12 mouse cellular contexts compared by ENCODE assay signal in genomic region chr9:111383756-111384155, GRCm38 (mm10). TPM values are rescaled to one million over a fixed set of nuclear protein-coding genes. Genes with fewer than 3 reads are reported as not detected.
DNase-seq lines count a peak whose midpoint lies in the region; ATAC-seq lines count a peak whose summit lies in the region.
"Had no signal": no experiment of that assay in that cellular context is flagged by ENCODE, and none has a peak within 500 bp of the region (broad histone marks: within the 10 kb centered on the region; RNA-seq: fewer than 3 reads in every experiment).

No protein-coding gene starts in this region.

- no peaks in the 10 kb centered on the region for H3K4me1 ChIP-seq in embryonic facial prominence, embryonic 11.5 days (ENCODE audit: control insufficient read depth, insufficient read depth, low read length)
- H3K4me1 ChIP-seq in embryonic facial prominence, embryonic 10.5 days: no peaks in the 10 kb centered on the region; the same call in 1 of the 2 replicates
- H3K4me1 ChIP-seq in midbrain, embryonic 13.5 days (replicated peaks): peaks cover 12% of the 10 kb centered on the region
- no peaks in the 10 kb centered on the region; the same call in 1 of the 2 replicates for H3K4me1 ChIP-seq in midbrain, embryonic 11.5 days (ENCODE audit: control insufficient read depth, insufficient read depth, low read length)
- H3K4me1 ChIP-seq in midbrain, embryonic 15.5 days: peaks cover 11% of the 10 kb centered on the region

- ATAC-seq in embryonic facial prominence, embryonic 11.5 days (replicated peaks; ENCODE audit: insufficient number of reproducible peaks, low FRiP score, low TSS enrichment, low read depth): no peak
- ATAC-seq in midbrain, embryonic 13.5 days: 0 out of 2 replicates have a peak, but pooled peaks have one; percentile 30
- ATAC-seq in midbrain, embryonic 11.5 days (ENCODE audit: low FRiP score): no peak
- peak; percentile 75 for ATAC-seq in midbrain, embryonic 15.5 days (replicated peaks)

- H3K27ac ChIP-seq in embryonic facial prominence, embryonic 11.5 days (replicated peaks; ENCODE audit: low read depth, low read length): no peak overlapping the region
- H3K27ac ChIP-seq in embryonic facial prominence, embryonic 10.5 days (replicated peaks): no peak overlapping the region
- peak overlapping the region; percentile 49; the same call in 1 of the 2 replicates for H3K27ac ChIP-seq in midbrain, embryonic 13.5 days
- H3K27ac ChIP-seq in midbrain, embryonic 11.5 days (ENCODE audit: low read depth, low read length): no peak overlapping the region
- H3K27ac ChIP-seq in midbrain, embryonic 15.5 days: peak overlapping the region; percentile 24

- H3K36me3 ChIP-seq in embryonic facial prominence, embryonic 11.5 days (replicated peaks; ENCODE audit: control insufficient read depth, insufficient read depth, low read depth, low read length): no peaks in the 10 kb centered on the region
- H3K36me3 ChIP-seq in embryonic facial prominence, embryonic 10.5 days (replicated peaks): no peaks in the 10 kb centered on the region
- no peaks in the 10 kb centered on the region for H3K36me3 ChIP-seq in midbrain, embryonic 13.5 days
- no peaks in the 10 kb centered on the region for H3K36me3 ChIP-seq in midbrain, embryonic 11.5 days (ENCODE audit: control insufficient read depth, insufficient read depth, low read length)
- no peaks in the 10 kb centered on the region for H3K36me3 ChIP-seq in midbrain, embryonic 15.5 days (replicated peaks)

- DNase-seq in embryonic facial prominence, embryonic 11.5 days (ENCODE audit: low spot score): peak; percentile 34
- no peak for DNase-seq in embryonic facial prominence, embryonic 10.5 days (ENCODE audit: low spot score)
- no peak for DNase-seq in midbrain, embryonic 11.5 days (ENCODE audit: low spot score, missing footprints)
- DNase-seq in frontal cortex, adult 2 months (ENCODE audit: extremely low spot score in 1 of 2, low spot score in 1 of 2): peak; percentile 57 to 78
- no peak for DNase-seq in retina, embryonic 14.5 days (ENCODE audit: low spot score)
- no peak for DNase-seq in adrenal gland, adult 2 months
- DNase-seq: gastrocnemius, postnatal 36 days; kidney, postnatal 36 days had no signal

- no peaks in the 10 kb centered on the region for H3K27me3 ChIP-seq in embryonic facial prominence, embryonic 11.5 days (ENCODE audit: control insufficient read depth, insufficient read depth, low read length)
- no peaks in the 10 kb centered on the region for H3K27me3 ChIP-seq in embryonic facial prominence, embryonic 10.5 days (replicated peaks; ENCODE audit: low read depth, poor library complexity, severe bottlenecking)
- H3K27me3 ChIP-seq in midbrain, embryonic 13.5 days: no peaks in the 10 kb centered on the region
- no peaks in the 10 kb centered on the region for H3K27me3 ChIP-seq in midbrain, embryonic 11.5 days (ENCODE audit: control insufficient read depth, insufficient read depth, low read length)
- H3K27me3 ChIP-seq in midbrain, embryonic 15.5 days (replicated peaks): no peaks in the 10 kb centered on the region

- no peak overlapping the region for H3K9ac ChIP-seq in embryonic facial prominence, embryonic 11.5 days (replicated peaks; ENCODE audit: low read length)
- no peak overlapping the region; the same call in 1 of the 2 replicates for H3K9ac ChIP-seq in midbrain, embryonic 13.5 days (replicated peaks)
- no peak overlapping the region for H3K9ac ChIP-seq in midbrain, embryonic 11.5 days (ENCODE audit: low read length)
- no peak overlapping the region for H3K9ac ChIP-seq in midbrain, embryonic 15.5 days

- WGBS in embryonic facial prominence, embryonic 11.5 days: 74% methylated on average over 3 of the region's 3 CpGs
- WGBS in embryonic facial prominence, embryonic 10.5 days: 75% methylated on average over 3 of the region's 3 CpGs
- 53% methylated on average over 3 of the region's 3 CpGs for whole genome bisulfite sequencing in midbrain, embryonic 13.5 days
- WGBS in midbrain, embryonic 11.5 days: 65% methylated on average over 3 of the region's 3 CpGs
- 38% methylated on average over 3 of the region's 3 CpGs for WGBS in midbrain, embryonic 15.5 days

- no peak overlapping the region for H3K4me2 ChIP-seq in embryonic facial prominence, embryonic 11.5 days (ENCODE audit: low read depth, low read length)
- H3K4me2 ChIP-seq in midbrain, embryonic 13.5 days (replicated peaks): no peak overlapping the region
- H3K4me2 ChIP-seq in midbrain, embryonic 11.5 days: no peak overlapping the region
- H3K4me2 ChIP-seq in midbrain, embryonic 15.5 days: no peak overlapping the region

- H3K4me3 ChIP-seq in embryonic facial prominence, embryonic 11.5 days (ENCODE audit: low read depth, low read length): no peak overlapping the region
- no peak overlapping the region for H3K4me3 ChIP-seq in embryonic facial prominence, embryonic 10.5 days
- H3K4me3 ChIP-seq in midbrain, embryonic 13.5 days (replicated peaks): no peak overlapping the region
- no peak overlapping the region for H3K4me3 ChIP-seq in midbrain, embryonic 11.5 days (ENCODE audit: low read depth, low read length)
- H3K4me3 ChIP-seq in midbrain, embryonic 15.5 days: no peak overlapping the region

- no peaks in the 10 kb centered on the region for H3K9me3 ChIP-seq in embryonic facial prominence, embryonic 11.5 days (replicated peaks; ENCODE audit: control insufficient read depth, low read length)
- no peaks in the 10 kb centered on the region for H3K9me3 ChIP-seq in embryonic facial prominence, embryonic 10.5 days
- H3K9me3 ChIP-seq in midbrain, embryonic 13.5 days: no peaks in the 10 kb centered on the region
- H3K9me3 ChIP-seq in midbrain, embryonic 11.5 days (ENCODE audit: control insufficient read depth, low read length): no peaks in the 10 kb centered on the region
- H3K9me3 ChIP-seq in midbrain, embryonic 15.5 days: no peaks in the 10 kb centered on the region

RNA-seq across cellular contexts. Expression of gene Dclk3, which starts 55.1 kb away (rescaled TPM):
- polyA plus RNA-seq in embryonic facial prominence, embryonic 11.5 days (2014; fragmentation: Nextera tagmentation; extraction: Ambion mirVana): 0.58 and 1.1 TPM in 2 replicates
- 0.18 and 0.64 TPM in 2 replicates for polyA plus RNA-seq in embryonic facial prominence, embryonic 10.5 days (2016; fragmentation: Nextera tagmentation; extraction: Ambion mirVana)
- 2.2 and 3.1 TPM in 2 replicates for polyA plus RNA-seq in midbrain, embryonic 13.5 days (2015; fragmentation: Nextera tagmentation; extraction: Ambion mirVana)
- polyA plus RNA-seq in midbrain, embryonic 11.5 days (2014; fragmentation: Nextera tagmentation; extraction: Ambion mirVana): 0.18 and 0.28 TPM in 2 replicates
- 21.5 and 23.8 TPM in 2 replicates for polyA plus RNA-seq in frontal cortex, adult 2 months (2012; rRNA removed)
- 5.9 and 6.8 TPM in 2 replicates for polyA plus RNA-seq in midbrain, embryonic 15.5 days (2015; fragmentation: Nextera tagmentation; extraction: Ambion mirVana)
- 1 to 10 TPM in 1 of 2 experiments, under 1 TPM in 1; 0.69 to 1.7 TPM for total RNA-seq in adrenal gland, adult 2 months (2021)
- polyA plus RNA-seq in adrenal gland, adult 2 months (2012; rRNA removed): 0.40 and 0.85 TPM in 2 replicates
- total RNA-seq: hematopoietic stem cell, adult 5-6 weeks; megakaryocyte-erythroid progenitor cell, adult 5-6 weeks had no signal

Comparison
In these comparisons a context has a peak if more than half of its experiments do, and no peak if none do; other contexts are left out.
1. ATAC-seq: peak in midbrain, embryonic 13.5 days (single experiment) and midbrain, embryonic 15.5 days (single experiment); none in embryonic facial prominence, embryonic 11.5 days (single experiment) and midbrain, embryonic 11.5 days (single experiment).
2. DNase-seq: peak in embryonic facial prominence, embryonic 11.5 days (single experiment) and frontal cortex, adult 2 months (2 of 2); none in embryonic facial prominence, embryonic 10.5 days (single experiment), midbrain, embryonic 11.5 days (single experiment), retina, embryonic 14.5 days (single experiment) and adrenal gland, adult 2 months (single experiment).
3. H3K27ac ChIP-seq: peak in midbrain, embryonic 13.5 days (single experiment) and midbrain, embryonic 15.5 days (single experiment); none in embryonic facial prominence, embryonic 11.5 days (single experiment), embryonic facial prominence, embryonic 10.5 days (single experiment) and midbrain, embryonic 11.5 days (single experiment).